Mouse (Mus musculus): ENCODE results near the gene Slc38a10. TPM values are rescaled to one million over a fixed set of nuclear protein-coding genes. Genes with fewer than 3 reads are reported as not detected.
A peak's percentile ranks its signal among the peaks of the same experiment; 100 is the strongest.

Gene Slc38a10
- polyA plus RNA-seq, 1 experiment from 2014 or later: 42.3 TPM

DNA sequence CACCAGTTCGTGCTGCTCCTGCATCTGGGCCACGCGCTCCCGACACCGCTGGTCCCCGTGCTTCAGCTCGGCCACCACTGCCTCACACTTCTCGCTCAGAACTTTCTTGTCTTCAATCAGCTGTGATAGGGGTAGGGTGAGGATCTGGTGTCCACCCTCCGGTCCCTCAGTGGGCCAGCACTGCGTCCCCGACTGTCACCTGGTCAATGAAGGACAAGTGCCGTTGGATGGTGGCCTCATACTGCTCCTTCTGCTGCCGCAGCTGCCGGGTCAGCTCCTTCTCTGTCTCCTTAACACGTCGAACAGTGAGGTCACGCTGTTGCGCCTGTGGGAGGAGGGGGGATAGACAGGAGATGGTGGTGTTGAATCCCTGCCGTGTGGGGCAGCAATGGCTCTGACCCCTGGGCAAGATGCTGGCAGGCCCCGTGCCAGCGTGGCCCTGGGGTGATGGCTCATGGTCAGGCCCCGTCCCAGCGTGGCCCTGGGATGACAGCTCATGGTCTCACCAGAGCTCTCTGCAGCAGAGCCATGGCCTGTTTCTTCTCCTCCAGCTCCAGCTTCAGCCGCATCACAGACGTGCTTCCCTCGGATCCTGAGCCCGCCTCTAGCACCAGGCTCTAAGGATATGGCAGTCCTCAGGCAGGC lies 80.7 kb downstream of the Slc38a10 start:
- ATAC-seq (ENCODE audit: low FRiP score, low TSS enrichment) (no peak), DNase-seq (ENCODE audit: low spot score) (no peak)
- Histone ChIP-seq H3K9me3 (ENCODE audit: control insufficient read depth, low read length) (no peaks in the 10 kb centered on the region), H3K27me3 (ENCODE audit: control insufficient read depth, insufficient read depth, low read length) (no peaks in the 10 kb centered on the region), H3K4me2 (replicated peaks; ENCODE audit: low read depth) (no peak overlapping the region), H3K27ac (replicated peaks) (no peak overlapping the region), H3K9ac (ENCODE audit: low read length) (no peak overlapping the region), H3K36me3 (ENCODE audit: control insufficient read depth, insufficient read depth, low read length) (peaks cover 18% of the 10 kb centered on the region), H3K4me1 (replicated peaks; ENCODE audit: control insufficient read depth, insufficient read depth) (no peaks in the 10 kb centered on the region), H3K4me3 (ENCODE audit: low read depth, low read length) (no peak overlapping the region)
- TF ChIP-seq EP300 (optimal IDR thresholded peaks at IDR 0.05) (no peak), CTCF (IDR thresholded peaks at IDR 0.05; ENCODE audit: low read depth) (no peak)
- 91% methylated on average over 27 of the region's 27 CpGs for WGBS

DNA sequence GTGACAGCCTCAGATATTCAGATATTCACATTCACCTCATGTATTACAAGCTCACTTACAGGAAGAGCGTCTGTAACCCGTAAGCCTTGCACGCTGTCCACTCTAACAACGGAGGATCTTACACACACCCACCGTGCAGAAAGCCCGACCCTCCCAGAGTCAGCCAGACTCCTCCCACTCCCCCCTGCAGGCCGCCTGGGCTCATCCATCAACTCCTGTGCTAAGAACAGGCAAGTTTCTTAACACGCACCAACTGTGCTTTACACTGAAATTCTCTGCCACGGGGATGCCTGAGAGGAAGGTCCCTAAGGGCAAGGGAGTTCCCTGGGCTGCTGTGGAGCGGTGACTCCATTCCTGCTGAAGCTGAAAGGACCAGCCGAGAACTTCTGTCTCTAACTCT lies 81.9 kb downstream of the Slc38a10 start:
- ATAC-seq (ENCODE audit: low FRiP score, low TSS enrichment) (no peak), DNase-seq (ENCODE audit: low spot score) (no peak)
- Histone ChIP-seq H3K9me3 (ENCODE audit: control insufficient read depth, low read length) (no peaks in the 10 kb centered on the region), H3K36me3 (ENCODE audit: control insufficient read depth, insufficient read depth, low read length) (peaks cover 17% of the 10 kb centered on the region), H3K27ac (replicated peaks) (no peak overlapping the region), H3K4me2 (replicated peaks; ENCODE audit: low read depth) (no peak overlapping the region), H3K27me3 (ENCODE audit: control insufficient read depth, insufficient read depth, low read length) (no peaks in the 10 kb centered on the region), H3K4me1 (replicated peaks; ENCODE audit: control insufficient read depth, insufficient read depth) (no peaks in the 10 kb centered on the region), H3K9ac (ENCODE audit: low read length) (no peak overlapping the region), H3K4me3 (ENCODE audit: low read depth, low read length) (no peak overlapping the region)
- WGBS: 33% methylated on average over 11 of the region's 11 CpGs
- TF ChIP-seq EP300 (optimal IDR thresholded peaks at IDR 0.05): no peak
- no peak for TF ChIP-seq CTCF (IDR thresholded peaks at IDR 0.05; ENCODE audit: low read depth)

DNA sequence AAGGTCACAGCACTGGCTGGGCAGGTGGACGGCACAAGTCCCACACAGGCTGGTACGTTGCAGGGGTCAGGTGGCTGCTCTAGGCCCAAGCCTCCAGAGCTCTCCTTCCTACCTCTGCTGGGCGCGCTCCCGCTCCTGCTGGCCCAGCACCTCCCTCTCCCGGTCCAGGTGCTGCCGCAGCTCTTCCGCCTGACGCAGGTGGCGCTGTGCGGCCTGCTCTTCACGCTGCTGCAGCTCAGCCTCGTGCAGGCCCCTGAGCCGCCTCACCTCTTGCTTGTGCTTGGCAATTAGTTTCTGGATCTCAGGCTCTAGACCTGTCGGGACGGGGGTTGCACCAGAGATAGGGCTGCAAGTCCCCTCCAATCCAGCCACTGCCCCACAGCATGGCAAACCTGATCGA lies 83.3 kb downstream of the Slc38a10 start:
- H3K9me3 ChIP-seq (ENCODE audit: control insufficient read depth, low read length): no peaks in the 10 kb centered on the region
- no peak overlapping the region for H3K4me2 ChIP-seq (replicated peaks; ENCODE audit: low read depth)
- H3K4me3 ChIP-seq (ENCODE audit: low read depth, low read length): no peak overlapping the region
- 60% methylated on average over 17 of the region's 17 CpGs for WGBS
- H3K4me1 ChIP-seq (replicated peaks; ENCODE audit: control insufficient read depth, insufficient read depth): no peaks in the 10 kb centered on the region
- H3K27me3 ChIP-seq (ENCODE audit: control insufficient read depth, insufficient read depth, low read length): no peaks in the 10 kb centered on the region
- H3K9ac ChIP-seq (ENCODE audit: low read length): no peak overlapping the region
- peak; percentile 71 for DNase-seq (ENCODE audit: low spot score)
- H3K27ac ChIP-seq (replicated peaks): no peak overlapping the region
- peak; percentile 65 for TF ChIP-seq CTCF (IDR thresholded peaks at IDR 0.05; ENCODE audit: low read depth)
- TF ChIP-seq EP300 (optimal IDR thresholded peaks at IDR 0.05): no peak
- 0 out of 2 replicates have a peak, but pooled peaks have one; percentile 15 for ATAC-seq (ENCODE audit: low FRiP score, low TSS enrichment)
- H3K36me3 ChIP-seq (ENCODE audit: control insufficient read depth, insufficient read depth, low read length): peaks cover 17% of the 10 kb centered on the region

DNA sequence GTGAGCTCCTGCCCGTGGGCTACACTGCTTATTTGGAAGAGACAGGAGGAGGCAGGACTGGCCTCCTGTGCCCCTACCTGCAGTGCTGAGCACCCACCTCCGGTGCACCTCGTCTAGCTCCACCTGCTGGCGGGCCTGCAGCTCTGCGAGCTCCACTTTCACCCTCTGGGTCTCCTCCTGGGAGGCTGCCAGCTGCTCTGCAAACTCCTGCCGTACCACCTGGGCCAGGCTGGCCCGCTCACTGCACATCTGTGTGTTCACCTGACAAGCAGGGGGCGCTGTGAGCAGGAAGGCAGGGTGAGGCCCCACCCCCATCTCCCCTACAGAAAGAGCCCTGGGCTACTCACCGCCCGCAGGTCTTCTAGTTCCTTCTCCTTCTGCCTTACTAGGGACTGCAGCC lies 85.9 kb downstream of the Slc38a10 start:
- H3K9me3 ChIP-seq (ENCODE audit: control insufficient read depth, low read length): no peaks in the 10 kb centered on the region
- peak; percentile 78 for DNase-seq (ENCODE audit: low spot score)
- H3K36me3 ChIP-seq (ENCODE audit: control insufficient read depth, insufficient read depth, low read length): 0 out of 2 replicates have a peak, but pooled peaks cover 5% of the 10 kb centered on the region
- 37% methylated on average over 10 of the region's 10 CpGs for WGBS
- H3K27ac ChIP-seq (replicated peaks): no peak overlapping the region
- H3K4me2 ChIP-seq (replicated peaks; ENCODE audit: low read depth): no peak overlapping the region
- no peaks in the 10 kb centered on the region for H3K27me3 ChIP-seq (ENCODE audit: control insufficient read depth, insufficient read depth, low read length)
- peak; percentile 24 for ATAC-seq (ENCODE audit: low FRiP score, low TSS enrichment)
- no peaks in the 10 kb centered on the region for H3K4me1 ChIP-seq (replicated peaks; ENCODE audit: control insufficient read depth, insufficient read depth)
- TF ChIP-seq EP300 (optimal IDR thresholded peaks at IDR 0.05) (no peak), CTCF (IDR thresholded peaks at IDR 0.05; ENCODE audit: low read depth) (peak; percentile 85)
- H3K9ac ChIP-seq (ENCODE audit: low read length): no peak overlapping the region
- H3K4me3 ChIP-seq (ENCODE audit: low read depth, low read length): no peak overlapping the region

DNA sequence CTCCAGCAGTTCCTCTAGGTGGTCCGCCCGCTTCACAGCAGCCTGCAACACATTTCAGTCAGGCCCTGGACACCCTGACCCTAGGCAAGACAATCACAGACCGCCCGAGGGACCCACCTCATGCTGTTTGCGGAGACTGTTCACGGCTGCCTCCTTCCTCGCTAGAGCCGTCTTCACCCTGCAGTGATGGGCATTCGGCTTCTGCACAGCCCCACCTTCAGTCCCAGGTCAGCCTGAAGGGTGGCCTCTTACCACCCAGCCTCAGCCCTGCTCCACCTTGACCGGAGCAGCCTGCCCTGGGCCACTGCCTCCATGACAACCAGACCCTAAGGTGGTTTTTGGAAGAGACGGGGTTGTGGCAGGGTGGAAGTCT lies 86.5 kb downstream of the Slc38a10 start:
- H3K9me3 ChIP-seq (ENCODE audit: control insufficient read depth, low read length): no peaks in the 10 kb centered on the region
- no peak overlapping the region for H3K4me3 ChIP-seq (ENCODE audit: low read depth, low read length)
- 0 out of 2 replicates have a peak, but pooled peaks cover 3% of the 10 kb centered on the region for H3K36me3 ChIP-seq (ENCODE audit: control insufficient read depth, insufficient read depth, low read length)
- no peak for DNase-seq (ENCODE audit: low spot score)
- no peak overlapping the region for H3K4me2 ChIP-seq (replicated peaks; ENCODE audit: low read depth)
- TF ChIP-seq EP300 (optimal IDR thresholded peaks at IDR 0.05) (no peak), CTCF (IDR thresholded peaks at IDR 0.05; ENCODE audit: low read depth) (no peak)
- H3K27me3 ChIP-seq (ENCODE audit: control insufficient read depth, insufficient read depth, low read length): no peaks in the 10 kb centered on the region
- H3K27ac ChIP-seq (replicated peaks): no peak overlapping the region
- no peak for ATAC-seq (ENCODE audit: low FRiP score, low TSS enrichment)
- no peak overlapping the region for H3K9ac ChIP-seq (ENCODE audit: low read length)
- WGBS: 89% methylated on average over 11 of the region's 11 CpGs
- no peaks in the 10 kb centered on the region for H3K4me1 ChIP-seq (replicated peaks; ENCODE audit: control insufficient read depth, insufficient read depth)

DNA sequence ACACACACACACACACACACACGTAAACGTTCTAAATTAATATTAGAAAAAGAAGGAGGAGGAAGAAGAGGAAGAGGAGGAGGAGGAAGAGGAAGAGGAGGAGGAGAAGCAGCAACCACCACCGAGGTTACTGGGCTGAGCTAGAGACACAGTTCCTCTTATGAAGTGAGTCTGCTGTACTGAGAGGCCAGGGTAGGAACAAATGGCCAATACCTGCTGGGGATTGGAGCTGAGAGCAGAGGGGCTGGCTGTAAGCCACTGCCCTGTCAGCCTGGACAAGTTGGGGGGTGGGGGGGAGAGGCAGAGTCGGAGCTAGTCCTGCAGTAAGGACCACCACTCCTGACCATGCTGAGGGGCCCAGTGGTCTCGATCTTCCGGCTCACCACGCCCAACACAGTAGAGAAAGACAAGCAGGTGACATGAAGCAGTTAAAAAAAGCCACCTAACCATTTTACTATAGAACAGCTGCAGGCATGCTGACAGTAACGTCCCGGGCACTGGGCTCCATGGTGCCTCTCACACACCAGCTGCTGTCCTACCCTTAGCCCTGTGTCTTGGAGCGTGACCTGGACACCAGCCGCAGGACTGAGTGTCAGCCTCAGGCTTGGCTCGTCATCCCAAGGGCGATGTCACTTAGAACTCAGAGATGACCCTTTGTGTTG lies 87.0 kb downstream of the Slc38a10 start:
- no peak overlapping the region for H3K4me3 ChIP-seq (ENCODE audit: low read depth, low read length)
- H3K9ac ChIP-seq (ENCODE audit: low read length): no peak overlapping the region
- H3K4me2 ChIP-seq (replicated peaks; ENCODE audit: low read depth): no peak overlapping the region
- H3K36me3 ChIP-seq (ENCODE audit: control insufficient read depth, insufficient read depth, low read length): no peaks in the 10 kb centered on the region
- no peak for ATAC-seq (ENCODE audit: low FRiP score, low TSS enrichment)
- DNase-seq (ENCODE audit: low spot score): no peak
- H3K4me1 ChIP-seq (replicated peaks; ENCODE audit: control insufficient read depth, insufficient read depth): no peaks in the 10 kb centered on the region
- no peaks in the 10 kb centered on the region for H3K27me3 ChIP-seq (ENCODE audit: control insufficient read depth, insufficient read depth, low read length)
- H3K9me3 ChIP-seq (ENCODE audit: control insufficient read depth, low read length): no peaks in the 10 kb centered on the region
- H3K27ac ChIP-seq (replicated peaks): no peak overlapping the region
- 84% methylated on average over 13 of the region's 13 CpGs for WGBS
- no peak for TF ChIP-seq CTCF (IDR thresholded peaks at IDR 0.05; ENCODE audit: low read depth)
- TF ChIP-seq EP300 (optimal IDR thresholded peaks at IDR 0.05): no peak

All from stomach, postnatal 0 days (tissue).